Mouse (Mus musculus) kidney, postnatal 10 days (tissue): ENCODE measurements around the gene Alg13.

Experiments used
- DNase-seq: peaks from one replicate; pipeline ENCODE4 v3.0.0; 2021; ENCODE audit warnings: mixed read lengths

Gene Alg13

GRCm38 (mm10) chrX:144317548-144318163 lies at the start of gene Alg13:
TSS of gene Alg13 (plus strand) at chrX:144317804.
- DNase-seq: peak; percentile 89

DNA sequence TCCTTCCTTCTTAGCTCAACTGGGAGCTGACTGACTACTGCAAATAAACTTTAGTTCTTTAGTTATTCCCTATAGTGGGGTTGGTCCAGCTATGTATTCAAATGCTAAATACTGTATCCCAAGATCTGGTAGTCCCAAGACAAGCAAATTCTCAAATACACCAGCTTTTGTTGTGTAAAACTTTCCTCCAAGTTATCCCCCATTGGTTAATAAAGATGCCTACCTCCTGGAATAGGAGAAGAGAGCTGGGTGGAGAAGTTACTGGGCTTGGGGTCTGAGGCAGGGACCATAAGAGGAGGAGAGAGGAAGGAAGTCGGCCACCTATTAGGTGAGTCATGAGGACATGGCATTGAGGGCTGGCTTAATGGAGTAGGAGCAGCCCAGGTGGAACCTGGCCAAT lies 49.0 kb upstream of the Alg13 start:
- DNase-seq: no peak

DNA sequence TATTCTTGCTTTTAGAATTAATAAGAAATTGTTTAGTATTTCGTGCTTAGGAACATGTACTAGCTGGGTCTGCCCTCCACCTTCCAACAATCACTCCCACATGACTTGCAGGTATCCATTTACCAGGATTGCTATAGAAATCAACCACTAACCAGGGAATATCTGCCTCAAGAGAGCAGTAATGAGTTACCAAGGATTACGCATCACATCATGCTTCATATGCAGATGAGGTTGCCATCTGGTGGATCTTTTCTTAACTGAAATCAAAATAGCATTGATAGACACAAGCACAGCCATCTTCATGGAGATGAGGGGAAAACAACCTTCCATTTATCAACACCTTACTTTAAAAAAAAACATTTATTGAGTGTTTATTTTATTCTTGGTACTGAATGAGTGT lies 16.1 kb upstream of the Alg13 start:
- DNase-seq: no peak

DNA sequence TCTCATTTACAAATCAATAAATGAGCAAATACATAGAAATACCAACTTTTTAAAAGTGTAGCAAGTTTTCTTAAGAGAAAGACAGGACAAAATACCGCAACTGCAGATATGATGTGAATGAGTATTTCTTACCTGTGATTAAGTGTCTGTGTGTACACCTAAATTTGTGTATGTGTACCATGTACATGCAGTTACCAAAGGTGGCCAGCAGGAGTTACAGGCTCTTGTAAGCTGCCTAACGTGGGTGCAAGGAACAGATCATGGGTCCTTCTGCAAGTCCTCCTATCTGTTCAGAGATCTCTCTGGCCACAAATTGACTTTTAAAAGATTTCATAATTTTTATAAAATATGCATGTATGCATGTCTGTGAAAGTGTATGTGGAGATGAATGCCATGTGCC lies 11.9 kb upstream of the Alg13 start:
- DNase-seq: no peak

DNA sequence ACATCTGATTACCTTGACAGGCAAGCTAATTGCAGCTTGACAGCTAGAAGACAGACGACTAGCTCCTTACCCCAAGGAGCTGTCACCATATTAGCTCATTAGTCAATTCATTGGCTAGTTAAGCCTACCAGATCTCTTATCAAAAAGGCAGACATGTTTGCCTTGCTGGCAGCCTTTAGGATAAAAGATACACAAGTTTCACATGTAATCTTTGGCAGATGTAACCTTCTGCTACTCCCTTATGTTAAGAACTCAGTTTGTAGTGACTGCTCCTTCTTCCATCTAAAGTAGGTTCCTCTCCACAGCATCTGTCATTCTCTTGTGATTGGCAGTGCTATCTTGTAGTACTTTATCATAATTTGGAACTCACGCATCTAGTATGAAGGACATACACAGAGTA lies 3.6 kb upstream of the Alg13 start:
- DNase-seq: no peak

DNA sequence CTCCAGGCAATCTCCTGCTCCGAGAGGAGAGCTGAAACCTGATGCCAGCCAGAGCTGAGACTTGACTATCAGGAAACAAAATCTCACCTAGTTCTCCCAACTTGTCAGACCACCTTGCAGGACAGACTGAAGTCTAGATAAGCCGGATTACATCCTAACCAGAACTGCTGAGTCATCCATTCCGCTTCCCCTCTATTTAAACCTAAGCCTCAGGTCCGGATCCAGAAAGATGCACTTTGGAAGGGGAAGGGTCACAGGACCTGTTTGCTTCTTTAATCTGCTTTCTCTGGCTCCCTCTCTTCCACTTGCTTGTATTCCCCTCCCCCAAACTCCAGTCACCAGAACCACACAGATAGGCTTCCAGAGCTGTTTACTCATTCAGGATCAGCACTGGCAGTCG lies 2.6 kb upstream of the Alg13 start:
- DNase-seq: no peak

GRCm38 (mm10) chrX:144316004-144316403 lies 1.6 kb upstream of the Alg13 start:
- DNase-seq: peak; percentile 6

DNA sequence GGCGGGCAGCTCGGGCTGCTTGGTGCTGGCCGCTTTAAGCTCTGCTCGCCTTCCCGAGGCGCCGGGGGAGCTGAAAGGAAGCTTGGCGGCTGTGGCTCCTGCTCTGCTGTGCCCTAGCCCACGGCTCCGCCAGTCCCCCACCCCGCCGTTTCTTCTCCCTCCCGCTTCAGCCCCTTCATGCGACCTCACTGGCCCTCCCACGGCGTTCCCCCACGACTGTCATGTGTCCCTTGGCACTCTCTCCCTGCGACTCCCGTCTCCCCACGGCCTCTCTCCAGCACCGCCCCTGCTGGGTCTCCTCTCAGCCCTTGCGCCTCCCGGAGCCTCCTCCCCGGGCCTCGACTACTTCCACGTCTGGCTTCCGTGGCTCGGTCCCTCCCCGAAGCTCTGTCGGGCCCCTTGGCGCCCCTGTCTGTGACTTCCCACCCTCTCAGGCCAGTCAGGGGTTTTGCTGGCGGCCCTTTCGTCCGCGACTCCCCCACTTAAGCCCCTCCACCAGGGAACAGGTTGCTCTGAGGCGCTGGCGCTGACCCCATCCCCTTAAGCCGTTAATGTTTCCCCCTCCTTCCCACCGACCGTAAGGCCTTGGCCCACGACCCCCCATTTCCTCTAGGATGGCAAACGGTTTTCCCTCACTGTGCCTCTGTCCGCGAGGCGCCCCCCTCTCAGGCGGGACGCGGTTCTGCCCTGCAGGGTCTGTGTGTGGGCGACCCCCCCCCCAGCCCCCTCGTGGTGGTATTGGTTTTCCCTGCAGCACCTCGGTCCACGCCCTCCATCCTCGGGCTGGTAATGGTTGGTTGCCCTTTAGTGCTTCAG lies 768 bp downstream of the Alg13 start:
- no peak for DNase-seq

DNA sequence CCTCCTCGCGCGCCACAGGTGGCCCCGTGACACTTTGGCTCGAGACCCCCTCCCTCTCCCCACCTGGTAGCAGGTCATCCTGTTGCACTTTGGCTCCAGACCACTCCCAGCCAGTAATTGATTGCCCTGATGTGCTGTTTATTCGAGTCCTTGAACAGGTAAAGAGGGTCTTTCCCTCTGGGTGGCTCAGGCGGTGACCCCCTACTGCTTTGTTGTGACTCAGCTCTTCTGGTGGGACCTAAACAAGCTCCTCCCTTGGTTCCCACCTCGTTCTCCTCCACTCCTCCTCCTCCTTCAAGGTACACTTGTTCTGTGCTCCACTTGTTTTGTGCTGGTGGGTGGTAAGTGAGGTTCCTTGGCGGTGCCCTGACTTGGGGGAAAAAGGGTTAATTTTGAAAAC lies 1.8 kb downstream of the Alg13 start:
- no peak for DNase-seq

- DNase-seq: no peak
Measured at GRCm38 (mm10) chrX:144325375-144325774, 7.8 kb downstream of the Alg13 start.

- no peak for DNase-seq
Measured at GRCm38 (mm10) chrX:144335332-144336015, 17.9 kb downstream of the Alg13 start.

DNA sequence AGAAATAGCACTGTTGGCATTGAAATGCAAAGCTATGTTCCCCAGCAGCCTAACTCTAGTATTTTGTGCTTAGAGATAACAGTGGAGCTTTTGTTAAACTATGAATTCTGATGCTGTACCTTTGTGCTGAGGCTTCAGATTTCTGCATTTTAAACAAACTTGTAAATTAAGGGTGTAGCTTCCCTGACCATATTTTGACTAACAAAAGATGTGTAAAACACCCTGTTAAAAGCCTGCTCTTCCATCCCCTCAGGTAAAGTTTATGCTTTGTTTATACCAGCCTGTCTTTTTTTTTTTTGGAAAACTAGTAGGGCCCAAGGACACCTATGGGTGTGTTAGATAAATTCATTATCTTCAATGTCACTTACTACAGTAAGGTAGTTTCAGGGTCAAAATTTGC lies 20.3 kb downstream of the Alg13 start:
- no peak for DNase-seq

GRCm38 (mm10) chrX:144338355-144338754 lies 20.8 kb downstream of the Alg13 start:
- no peak for DNase-seq

GRCm38 (mm10) chrX:144374196-144374595 lies 56.6 kb downstream of the Alg13 start:
- DNase-seq: no peak

DNA sequence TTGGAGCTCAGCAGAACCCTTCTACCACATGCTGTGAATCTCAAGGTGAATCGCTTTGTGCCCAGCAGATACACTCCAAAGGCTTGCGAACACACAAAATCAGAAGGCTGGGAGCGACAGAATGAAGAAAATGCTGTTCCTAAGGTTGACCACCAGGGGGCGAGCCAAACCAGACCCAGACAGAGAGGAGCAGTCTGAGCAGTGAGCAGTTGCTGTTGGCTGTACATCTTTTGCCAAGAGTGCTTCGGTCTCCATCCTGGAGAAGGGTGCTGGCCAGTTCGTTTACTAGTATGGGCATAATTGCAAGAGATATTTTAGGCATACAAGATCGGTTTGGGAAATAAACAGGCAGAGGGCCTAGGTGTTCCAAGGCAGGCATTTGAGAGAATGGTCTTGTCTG lies 85.9 kb downstream of the Alg13 start:
- DNase-seq: peak; percentile 33

GRCm38 (mm10) chrX:144408036-144408435 lies 90.4 kb downstream of the Alg13 start:
- no peak for DNase-seq

GRCm38 (mm10) chrX:144420259-144420658 lies 102.7 kb downstream of the Alg13 start:
- no peak for DNase-seq

DNA sequence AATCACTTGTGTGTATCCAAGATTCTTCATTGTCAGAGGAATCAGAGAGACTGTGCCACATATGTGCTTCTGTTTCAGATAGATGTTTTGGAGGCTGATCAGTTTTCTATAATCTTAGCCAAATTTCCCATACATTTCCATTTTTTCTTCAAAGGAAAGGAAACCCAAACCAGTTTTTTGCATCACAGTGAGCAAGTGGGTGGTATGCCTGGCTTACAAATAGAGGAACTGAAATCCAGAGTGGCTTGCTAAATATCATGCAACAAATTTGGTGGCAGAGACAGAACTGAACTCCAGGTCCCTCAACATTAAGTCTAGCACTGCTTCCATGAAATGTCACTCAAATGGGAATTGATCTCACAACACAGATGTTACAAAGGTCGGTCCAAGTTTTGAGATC lies 103.5 kb downstream of the Alg13 start:
- DNase-seq: no peak

GRCm38 (mm10) chrX:144423848-144424247 lies 106.2 kb downstream of the Alg13 start:
- DNase-seq: no peak
